Mouse (Mus musculus) limb, embryonic 12.5 days (tissue): Measurements from ENCODE around the gene Gpc5. TPM values are rescaled to one million over a fixed set of nuclear protein-coding genes. Genes with fewer than 3 reads are reported as not detected.

Source experiments
- ATAC-seq: fragments of 200-750 bp; cut with Nextera tagmentation; 2 replicates; pipeline ENCODE4 v1.8.0; 2017; ENCODE audit warnings: low read depth, moderate TSS enrichment; ENCODE audit not compliant: insufficient number of reproducible peaks, insufficient read depth, low FRiP score, low TSS enrichment
- H3K27ac ChIP-seq: fragments of 300-500 bp; sonication (generic); 2 replicates; pipeline ENCODE4 v1.5.1; 2016; ENCODE audit warnings: mild to moderate bottlenecking, moderate library complexity
- H3K27me3 ChIP-seq: fragments of 300-500 bp; sonication (generic); 2 replicates; pipeline ENCODE4 v1.6.1; 2016; ENCODE audit warnings: mild to moderate bottlenecking, moderate library complexity
- H3K36me3 ChIP-seq: fragments of 300-500 bp; sonication (generic); 2 replicates; pipeline ENCODE4 v1.6.1; 2016; ENCODE audit warnings: mild to moderate bottlenecking, moderate library complexity
- H3K4me1 ChIP-seq: fragments of 300-500 bp; sonication (generic); replicated peaks from 2 replicates; pipeline ENCODE4 v1.6.1; 2016
- H3K4me2 ChIP-seq: fragments of 300-500 bp; sonication (generic); 2 replicates; pipeline ENCODE4 v1.6.1; 2016; ENCODE audit warnings: mild to moderate bottlenecking, moderate library complexity
- H3K4me3 ChIP-seq: fragments of 300-500 bp; sonication (generic); replicated peaks from 2 replicates; pipeline ENCODE4 v1.5.1; 2016; ENCODE audit warnings: mild to moderate bottlenecking
- H3K9ac ChIP-seq: fragments of 300-500 bp; sonication (generic); replicated peaks from 2 replicates; pipeline ENCODE4 v1.6.1; 2016; ENCODE audit warnings: mild to moderate bottlenecking, moderate library complexity
- H3K9me3 ChIP-seq: fragments of 300-500 bp; sonication (generic); 2 replicates; pipeline ENCODE4 v1.6.1; 2016; ENCODE audit warnings: mild to moderate bottlenecking, moderate library complexity
- WGBS: fragments of 180-500 bp; shearing (Covaris S2); methylation state at CpG from one replicate; pipeline ENCODE4 v1.1.7; 2016; 5-methylcytosine and 5-hydroxymethylcytosine counted together
- polyA plus RNA-seq: library from polyadenylated mRNA; unstranded; fragments of >200 nt; fragmentation: Nextera tagmentation; extraction: Ambion mirVana; gene quantifications from 2 replicates; pipeline ENCODE4 v1.2.1, GENCODE M21; 2016

Gpc5 gene
- polyA plus RNA-seq, 1 experiment from 2014 or later, result 1.2 TPM

DNA sequence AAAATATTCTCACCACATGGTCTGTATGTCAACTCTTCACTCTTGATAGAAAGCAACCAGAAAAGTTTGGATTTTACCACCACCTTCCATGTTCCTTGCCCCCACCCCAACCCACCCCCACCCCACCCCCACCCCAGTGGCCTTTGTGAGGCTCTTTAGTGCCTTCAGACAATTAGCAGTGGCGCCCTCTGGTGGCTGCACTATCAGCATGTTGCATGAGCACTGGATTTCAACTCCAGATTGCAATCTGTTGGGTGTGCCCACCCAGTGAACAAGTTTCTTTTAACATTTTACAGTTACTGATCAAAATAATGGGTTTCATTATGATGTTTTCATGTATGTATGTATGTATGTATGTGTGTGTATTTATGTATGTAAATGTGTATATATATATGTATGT lies 279.1 kb downstream of the Gpc5 start:
- 15% methylated on average over 1 of the region's 1 CpGs for WGBS
- no peak overlapping the region for H3K4me2 ChIP-seq
- ATAC-seq, result no peak

GRCm38 (mm10) chr14:115391831-115392230 lies 299.8 kb downstream of the Gpc5 start:
- Histone ChIP-seq H3K4me2 (no peak overlapping the region), H3K27me3 (no peaks in the 10 kb centered on the region), H3K4me3 (no peak overlapping the region), H3K9me3 (no peaks in the 10 kb centered on the region), H3K36me3 (no peaks in the 10 kb centered on the region), H3K4me1 (no peaks in the 10 kb centered on the region), H3K27ac (no peak overlapping the region), H3K9ac (no peak overlapping the region)
- no peak for ATAC-seq
- 70% methylated on average over 3 of the region's 3 CpGs for WGBS

More for the DNA sequence above, 279.1 kb downstream of the Gpc5 start:
- Histone ChIP-seq H3K9ac (no peak overlapping the region), H3K9me3 (no peaks in the 10 kb centered on the region), H3K4me3 (no peak overlapping the region), H3K36me3 (no peaks in the 10 kb centered on the region), H3K4me1 (no peaks in the 10 kb centered on the region), H3K27me3 (no peaks in the 10 kb centered on the region), H3K27ac (no peak overlapping the region)

- Histone ChIP-seq H3K36me3 (no peaks in the 10 kb centered on the region), H3K4me2 (no peak overlapping the region), H3K9me3 (no peaks in the 10 kb centered on the region), H3K27me3 (no peaks in the 10 kb centered on the region), H3K9ac (no peak overlapping the region), H3K27ac (no peak overlapping the region), H3K4me3 (no peak overlapping the region), H3K4me1 (no peaks in the 10 kb centered on the region)
- WGBS, result 53% methylated on average over 14 of the region's 14 CpGs
- peak; percentile 68; the same call in 1 of the 2 replicates for ATAC-seq
These were observed 301.0 kb downstream of the Gpc5 start for GRCm38 (mm10) chr14:115392894-115393524.

- no peak overlapping the region for H3K4me2 ChIP-seq
- no peaks in the 10 kb centered on the region for H3K36me3 ChIP-seq
- no peaks in the 10 kb centered on the region for H3K9me3 ChIP-seq
- no peak overlapping the region for H3K4me3 ChIP-seq
- H3K27ac ChIP-seq, result no peak overlapping the region
- H3K9ac ChIP-seq, result no peak overlapping the region
- 14% methylated on average over 5 of the region's 5 CpGs for WGBS
- no peak for ATAC-seq
- no peaks in the 10 kb centered on the region for H3K27me3 ChIP-seq
- H3K4me1 ChIP-seq, result peaks cover 10% of the 10 kb centered on the region
These were observed 314.6 kb downstream of the Gpc5 start for GRCm38 (mm10) chr14:115406596-115406995.

DNA sequence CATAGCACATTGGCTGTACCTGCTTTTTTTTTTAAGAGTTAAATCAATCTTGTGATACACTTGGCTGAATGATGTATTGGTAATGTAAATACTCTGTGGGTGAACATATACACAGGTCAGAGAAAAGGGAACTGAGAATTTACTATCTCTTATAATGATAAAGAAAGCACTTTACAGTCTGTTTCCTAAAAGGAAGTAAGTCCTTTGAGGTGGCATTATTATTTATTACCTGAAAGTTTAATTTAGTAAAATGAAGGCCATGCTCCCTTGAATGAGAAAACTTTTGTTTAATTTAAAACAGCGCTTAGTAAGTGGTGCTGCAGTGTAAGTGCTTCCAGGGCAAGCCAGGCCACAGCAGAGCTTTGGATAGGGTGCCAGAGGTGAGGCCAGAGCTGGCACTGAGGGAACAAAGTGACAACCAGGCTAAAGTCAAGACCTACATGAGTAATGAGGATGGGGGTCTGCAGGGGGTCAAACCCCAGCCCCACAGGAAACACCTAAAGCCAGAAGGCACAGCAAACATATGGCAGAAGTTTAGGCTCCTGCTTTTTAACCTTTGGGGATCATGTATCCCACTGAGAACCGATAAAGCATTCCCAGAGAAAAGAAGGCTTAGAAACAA lies 315.4 kb downstream of the Gpc5 start:
- Histone ChIP-seq H3K4me1 (peaks cover 10% of the 10 kb centered on the region), H3K36me3 (no peaks in the 10 kb centered on the region), H3K4me3 (no peak overlapping the region), H3K9ac (no peak overlapping the region), H3K27ac (no peak overlapping the region), H3K27me3 (no peaks in the 10 kb centered on the region), H3K4me2 (no peak overlapping the region), H3K9me3 (no peaks in the 10 kb centered on the region)
- WGBS, result 15% methylated on average over 2 of the region's 2 CpGs
- peak; percentile 73; the same call in 1 of the 2 replicates for ATAC-seq

GRCm38 (mm10) chr14:115410881-115411280 lies 318.9 kb downstream of the Gpc5 start:
- H3K27ac ChIP-seq, result no peak overlapping the region
- 70% methylated on average over 1 of the region's 1 CpGs for WGBS

DNA sequence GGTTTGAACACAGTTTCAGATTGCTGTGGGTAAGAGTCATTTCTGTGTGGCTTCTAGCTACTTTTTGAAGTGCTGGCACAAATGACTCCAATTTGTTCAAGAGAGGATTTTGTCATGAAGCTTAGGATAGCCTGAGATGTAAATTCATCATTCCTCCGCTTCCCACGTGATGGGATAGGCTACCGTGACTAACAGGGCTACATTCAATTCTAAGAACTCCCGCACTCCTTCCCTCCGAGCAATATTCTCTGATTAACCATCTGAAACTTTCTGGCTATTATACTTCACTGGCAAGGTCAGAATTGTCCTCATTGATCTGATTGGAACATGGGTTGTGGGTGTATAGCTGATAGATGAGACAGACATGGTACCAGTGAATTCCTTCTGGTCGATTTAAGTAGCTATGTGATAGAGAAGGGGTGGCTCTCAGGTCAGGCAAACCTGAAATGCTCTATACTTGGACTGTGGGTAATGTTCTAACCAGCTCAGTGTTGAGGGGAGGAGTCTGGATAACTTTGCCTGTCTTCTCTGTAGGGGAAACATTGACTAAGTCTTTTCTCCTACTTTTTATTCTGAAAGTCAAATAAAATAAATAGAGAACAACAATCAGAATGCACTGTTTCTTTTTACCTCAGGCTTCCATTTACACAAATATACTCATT lies 319.6 kb downstream of the Gpc5 start:
- Histone ChIP-seq H3K27ac (no peak overlapping the region), H3K27me3 (no peaks in the 10 kb centered on the region), H3K9me3 (no peaks in the 10 kb centered on the region), H3K36me3 (no peaks in the 10 kb centered on the region), H3K4me2 (no peak overlapping the region), H3K9ac (no peak overlapping the region), H3K4me1 (peaks cover 23% of the 10 kb centered on the region), H3K4me3 (no peak overlapping the region)
- 57% methylated on average over 6 of the region's 6 CpGs for WGBS
- ATAC-seq, result no peak

More at GRCm38 (mm10) chr14:115410881-115411280, 318.9 kb downstream of the Gpc5 start:
- no peak for ATAC-seq
- Histone ChIP-seq H3K36me3 (no peaks in the 10 kb centered on the region), H3K9ac (no peak overlapping the region), H3K4me1 (peaks cover 26% of the 10 kb centered on the region), H3K4me2 (no peak overlapping the region), H3K9me3 (no peaks in the 10 kb centered on the region), H3K4me3 (no peak overlapping the region), H3K27me3 (no peaks in the 10 kb centered on the region)

DNA sequence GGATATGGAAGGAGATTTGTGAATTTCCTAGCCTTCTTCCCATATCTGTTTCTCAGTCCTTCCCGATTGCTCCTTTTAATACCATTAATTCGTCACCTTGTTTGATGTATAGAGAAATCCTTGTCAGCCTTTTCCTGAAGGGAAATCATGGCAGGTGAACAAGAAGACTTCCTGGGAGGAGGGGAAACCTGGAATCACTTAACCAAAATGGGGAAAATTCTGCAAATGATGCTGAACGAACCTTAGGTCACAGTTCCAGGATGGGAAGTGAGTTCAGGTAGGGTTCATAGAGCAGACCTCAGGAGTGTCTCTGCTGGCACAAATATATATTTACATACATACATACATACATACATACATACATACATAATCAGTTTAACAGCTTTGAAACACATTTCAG lies 320.8 kb downstream of the Gpc5 start:
- no peaks in the 10 kb centered on the region for H3K36me3 ChIP-seq
- H3K4me2 ChIP-seq, result no peak overlapping the region
- H3K27me3 ChIP-seq, result no peaks in the 10 kb centered on the region
- H3K9ac ChIP-seq, result no peak overlapping the region
- peaks cover 16% of the 10 kb centered on the region for H3K4me1 ChIP-seq
- ATAC-seq, result no peak
- H3K9me3 ChIP-seq, result no peaks in the 10 kb centered on the region
- H3K4me3 ChIP-seq, result no peak overlapping the region
- 18% methylated on average over 3 of the region's 3 CpGs for WGBS
- no peak overlapping the region for H3K27ac ChIP-seq

DNA sequence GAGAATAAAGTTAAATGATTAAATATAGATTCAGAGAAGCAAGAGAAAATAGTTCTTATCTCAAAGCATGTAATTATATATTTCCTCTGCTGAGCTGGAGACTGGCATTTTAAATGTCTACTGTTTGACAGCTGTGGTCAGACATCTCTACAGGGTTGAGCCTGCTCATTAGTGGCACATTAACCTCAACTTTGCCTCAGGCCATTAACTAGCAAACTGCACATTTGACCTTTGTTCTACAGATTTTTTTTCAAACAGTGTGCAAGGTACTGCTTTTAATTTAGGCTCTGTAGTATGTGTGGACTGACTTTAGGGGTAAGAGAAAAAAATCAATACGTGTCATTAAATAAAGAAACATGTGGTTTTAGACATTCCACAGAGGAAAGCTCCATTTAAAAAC lies 321.4 kb downstream of the Gpc5 start:
- ATAC-seq, result peak; percentile 75
- Histone ChIP-seq H3K4me2 (no peak overlapping the region), H3K4me1 (peaks cover 16% of the 10 kb centered on the region), H3K36me3 (no peaks in the 10 kb centered on the region), H3K4me3 (no peak overlapping the region), H3K27me3 (no peaks in the 10 kb centered on the region), H3K9ac (no peak overlapping the region), H3K9me3 (no peaks in the 10 kb centered on the region), H3K27ac (no peak overlapping the region)
- WGBS, result 10% methylated on average over 1 of the region's 1 CpGs

GRCm38 (mm10) chr14:115414545-115414944 lies 322.5 kb downstream of the Gpc5 start:
- Histone ChIP-seq H3K4me1 (peaks cover 16% of the 10 kb centered on the region), H3K9ac (no peak overlapping the region), H3K27ac (no peak overlapping the region), H3K27me3 (no peaks in the 10 kb centered on the region), H3K36me3 (no peaks in the 10 kb centered on the region), H3K4me2 (no peak overlapping the region), H3K4me3 (no peak overlapping the region), H3K9me3 (no peaks in the 10 kb centered on the region)
- no peak for ATAC-seq
- 18% methylated on average over 5 of the region's 5 CpGs for WGBS

DNA sequence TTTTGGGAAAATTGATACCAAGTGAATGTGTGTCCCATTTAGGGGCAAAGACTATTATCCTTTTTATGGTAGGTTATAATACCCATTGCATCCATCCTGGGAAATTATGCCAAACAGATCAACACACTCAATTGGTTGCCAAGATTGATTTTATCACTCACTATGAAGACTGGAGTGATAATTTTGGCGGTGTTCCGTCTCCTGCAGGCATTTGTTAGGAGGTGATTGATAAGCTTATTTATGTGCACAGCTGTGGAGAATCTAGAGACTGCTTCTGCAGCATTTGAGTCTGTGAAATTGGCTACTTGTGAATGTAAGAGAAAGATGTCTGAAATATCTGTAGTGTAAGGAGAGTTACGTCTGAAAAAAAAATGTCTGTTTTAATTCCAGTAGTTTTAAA lies 340.0 kb downstream of the Gpc5 start:
- H3K4me2 ChIP-seq, result no peak overlapping the region
- no peaks in the 10 kb centered on the region for H3K9me3 ChIP-seq
- no peak overlapping the region for H3K9ac ChIP-seq
- WGBS, result 45% methylated on average over 3 of the region's 3 CpGs
- H3K4me1 ChIP-seq, result no peaks in the 10 kb centered on the region
- no peak overlapping the region for H3K4me3 ChIP-seq
- no peaks in the 10 kb centered on the region for H3K36me3 ChIP-seq
- no peaks in the 10 kb centered on the region for H3K27me3 ChIP-seq
- no peak overlapping the region for H3K27ac ChIP-seq
- no peak for ATAC-seq
